Mouse (Mus musculus) bone marrow, adult 2 months (tissue): ENCODE data around the gene Atg10.

Experiments used
- CTCF ChIP-seq: fragments of 200-500 bp; IDR thresholded peaks from 2 replicates; pipeline ENCODE4 v1.5.1; 2011; ENCODE audit warnings: low read length, control low read depth; ENCODE audit not compliant: control insufficient read depth, insufficient read depth
- POLR2A ChIP-seq: fragments of 200-500 bp; IDR thresholded peaks from 2 replicates; pipeline ENCODE4 v1.6.1; 2011; ENCODE audit warnings: low read depth, mild to moderate bottlenecking, control low read depth, low read length, borderline replicate concordance; ENCODE audit not compliant: control insufficient read depth

- TF ChIP-seq CTCF (no peak), POLR2A (no peak)
Observed at GRCm38 (mm10) chr13:91155429-91156207, 68.2 kb downstream of the Atg10 start.
